Mouse (Mus musculus) testis, adult 2 months (tissue): ENCODE results near the gene Chit1.

Experiments
- CTCF ChIP-seq: fragments of 200-500 bp; IDR thresholded peaks from 2 replicates; pipeline ENCODE4 v1.5.1; 2012; ENCODE audit warnings: low read depth, mild to moderate bottlenecking, inconsistent platforms, low read length, moderate library complexity; ENCODE audit not compliant: control insufficient read depth, insufficient read depth, insufficient replicate concordance
- POLR2A ChIP-seq: fragments of 200-500 bp; IDR thresholded peaks from 2 replicates; pipeline ENCODE4 v1.6.1; 2012; ENCODE audit warnings: low read depth, mild to moderate bottlenecking, inconsistent platforms, low read length, moderate library complexity; ENCODE audit not compliant: control insufficient read depth

DNA sequence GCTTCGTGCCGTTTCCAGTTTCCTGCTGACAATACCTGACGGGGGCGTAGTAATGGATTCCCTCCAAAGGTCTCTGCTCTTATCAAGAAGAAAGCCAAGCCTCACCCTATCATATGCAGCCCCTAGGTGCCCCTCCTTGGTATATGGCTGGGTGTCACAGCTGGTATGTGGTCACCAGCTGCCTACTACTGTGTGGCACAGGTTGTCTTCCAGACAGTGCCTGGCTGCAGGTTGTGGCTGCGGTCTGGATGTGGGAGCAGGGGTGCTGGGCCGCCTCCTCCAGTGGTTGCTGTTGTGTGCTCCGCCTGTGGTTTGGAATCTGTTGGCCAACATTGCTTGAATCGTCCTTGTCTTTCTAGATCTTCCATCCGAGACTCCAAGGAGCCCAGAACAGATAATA lies 39.7 kb downstream of the Chit1 start:
- no peak for TF ChIP-seq CTCF
- TF ChIP-seq POLR2A = no peak
